In genomic region chr11:102975966-102976365, GRCm38 (mm10) we compare ENCODE assay signal across 14 mouse cellular contexts. TPM values are rescaled to one million over a fixed set of nuclear protein-coding genes. Genes with fewer than 3 reads are reported as not detected.
DNase-seq lines count a peak whose midpoint lies in the region; ATAC-seq and TF ChIP-seq lines count a peak whose summit lies in the region.
"Not testable (repeated sequence)": the region's sequence is repeated elsewhere in the genome, so short reads cannot be mapped to it uniquely, and the experiment has no call there.
"Had no signal": no experiment of that assay in that cellular context is flagged by ENCODE, and none has a peak within 500 bp of the region (broad histone marks: within the 10 kb centered on the region; RNA-seq: fewer than 3 reads in every experiment).

No protein-coding gene starts in this region.

- H3K36me3 ChIP-seq in ES-Bruce4 (ENCODE audit: control insufficient read depth, insufficient read depth, low read length, poor library complexity, severe bottlenecking); MEL (ENCODE audit: control insufficient read depth in 1 of 2, insufficient read depth in 2 of 2, low read length in 2 of 2); intestine, postnatal 0 days (ENCODE audit: control insufficient read depth, insufficient read depth); liver, postnatal 0 days (replicated peaks; ENCODE audit: insufficient read depth, low read length); testis, adult 2 months (ENCODE audit: control insufficient read depth, insufficient read depth, low read length): not testable (repeated sequence)

- not testable (repeated sequence) for ATAC-seq in intestine, postnatal 0 days; liver, postnatal 0 days

- WGBS in intestine, postnatal 0 days = 84% methylated on average over 9 of the region's 9 CpGs
- WGBS in liver, postnatal 0 days (ENCODE audit: insufficient replicate concordance) = 75% methylated on average over 9 of the region's 9 CpGs

- not testable (repeated sequence) for H3K27ac ChIP-seq in ES-Bruce4 (ENCODE audit: insufficient read depth, low read length); MEL (ENCODE audit: control insufficient read depth, low read depth, low read length); intestine, postnatal 0 days (ENCODE audit: low read depth, low read length); liver, postnatal 0 days (ENCODE audit: low read depth); testis, adult 2 months (ENCODE audit: control insufficient read depth, insufficient read depth, low read depth, low read length)

- H3K4me2 ChIP-seq in intestine, postnatal 0 days (replicated peaks; ENCODE audit: low read depth); liver, postnatal 0 days (ENCODE audit: low read depth, low read length): not testable (repeated sequence)

- H3K9ac ChIP-seq in ES-Bruce4 (ENCODE audit: low read depth, poor library complexity, severe bottlenecking); MEL (ENCODE audit: control insufficient read depth, low read depth, low read length, poor library complexity, severe bottlenecking); intestine, postnatal 0 days (ENCODE audit: low read depth, low read length); liver, postnatal 0 days (replicated peaks): not testable (repeated sequence)

- not testable (repeated sequence) for H3K79me2 ChIP-seq in MEL (ENCODE audit: control insufficient read depth, insufficient read depth, low read length, poor library complexity)

- H3K4me1 ChIP-seq in ES-Bruce4 (ENCODE audit: control insufficient read depth, insufficient read depth, low read length); MEL (ENCODE audit: control insufficient read depth in 1 of 2, insufficient read depth in 2 of 2, low read length in 2 of 2); intestine, postnatal 0 days (replicated peaks; ENCODE audit: control insufficient read depth, insufficient read depth, low read length); liver, postnatal 0 days (ENCODE audit: insufficient read depth); testis, adult 2 months (ENCODE audit: control insufficient read depth, insufficient read depth, low read length): not testable (repeated sequence)

- not testable (repeated sequence) for H3K9me3 ChIP-seq in ES-Bruce4 (replicated peaks; ENCODE audit: control insufficient read depth, insufficient read depth, low read length, poor library complexity, severe bottlenecking); MEL (replicated peaks; ENCODE audit: insufficient read depth, low read length); intestine, postnatal 0 days (ENCODE audit: control insufficient read depth); liver, postnatal 0 days (ENCODE audit: low read length)

- not testable (repeated sequence) for TF ChIP-seq EP300 in ES-Bruce4 (IDR thresholded peaks at IDR 0.05; ENCODE audit: insufficient read depth, low read depth, low read length); MEL (IDR thresholded peaks at IDR 0.05; ENCODE audit: low read depth in 1 of 2, low read length in 2 of 2); liver, postnatal 0 days (IDR thresholded peaks at IDR 0.05; ENCODE audit: low read depth)

- TF ChIP-seq POLR2A in ES-Bruce4 (IDR thresholded peaks at IDR 0.05; ENCODE audit: insufficient read depth, low read length); MEL (IDR thresholded peaks at IDR 0.05; ENCODE audit: control insufficient read depth in 1 of 2, insufficient read depth in 1 of 2, low read depth in 1 of 2, low read length in 2 of 2, poor library complexity in 1 of 2); testis, adult 2 months (IDR thresholded peaks at IDR 0.05; ENCODE audit: control insufficient read depth, low read depth, low read length): not testable (repeated sequence)

- H3K27me3 ChIP-seq in ES-Bruce4 (ENCODE audit: control insufficient read depth, insufficient read depth, low read length, poor library complexity, severe bottlenecking); MEL (ENCODE audit: control insufficient read depth in 1 of 2, insufficient read depth in 2 of 2, low read length in 2 of 2); intestine, postnatal 0 days (replicated peaks; ENCODE audit: control insufficient read depth, insufficient read depth, low read length); liver, postnatal 0 days (ENCODE audit: insufficient read depth, low read length); testis, adult 2 months (ENCODE audit: control insufficient read depth, insufficient read depth, low read length): not testable (repeated sequence)

- TF ChIP-seq RAD21 in MEL (IDR thresholded peaks at IDR 0.05; ENCODE audit: low read depth, low read length) = peak; percentile 40

- TF ChIP-seq CTCF in ES-Bruce4 (IDR thresholded peaks at IDR 0.05; ENCODE audit: low read depth, low read length) = peak; percentile 78
- TF ChIP-seq CTCF in MEL (IDR thresholded peaks at IDR 0.05 in 2 of 3, conservative IDR thresholded peaks at IDR 0.05 in 1 of 3; ENCODE audit: control insufficient read depth in 1 of 3, insufficient read depth in 1 of 3, low read depth in 2 of 3, low read length in 3 of 3, poor library complexity in 1 of 3, severe bottlenecking in 1 of 3) = peak; percentile 25 to 50 (median 50); a peak in 5 of 6 replicates
- TF ChIP-seq CTCF in intestine, postnatal 0 days (IDR thresholded peaks at IDR 0.05; ENCODE audit: low read depth) = 0 out of 2 replicates have a peak, but pooled peaks have one; percentile 14
- peak; percentile 30 for TF ChIP-seq CTCF in liver, postnatal 0 days (IDR thresholded peaks at IDR 0.05; ENCODE audit: low read depth)
- TF ChIP-seq CTCF in testis, adult 2 months (IDR thresholded peaks at IDR 0.05; ENCODE audit: control insufficient read depth, insufficient read depth, insufficient replicate concordance, low read depth, low read length) = peak; percentile 27; the same call in 1 of the 2 replicates

- DNase-seq in A20 (ENCODE audit: low read depth, low spot score) = peak; percentile 51
- DNase-seq in MEL (ENCODE audit: low read depth, low spot score) = peak; percentile 41
- peak; percentile 86 for DNase-seq in ZHBTc4 (ENCODE audit: low read depth, low spot score)
- DNase-seq in liver, postnatal 0 days = not testable (repeated sequence)

- not testable (repeated sequence) for H3K4me3 ChIP-seq in ES-Bruce4 (ENCODE audit: low read depth, low read length); MEL (ENCODE audit: control insufficient read depth in 1 of 2, insufficient read depth in 1 of 2, low read depth in 2 of 2, low read length in 2 of 2); intestine, postnatal 0 days (ENCODE audit: low read depth, low read length); liver, postnatal 0 days (ENCODE audit: low read depth, low read length); testis, adult 2 months (ENCODE audit: control insufficient read depth, low read depth, low read length)

TF ChIP-seq in MEL, 35 proteins besides CTCF, POLR2A, EP300 and RAD21:
- TF ChIP-seq SMC3 (IDR thresholded peaks at IDR 0.05; ENCODE audit: low read depth, low read length) = peak; percentile 41

RNA-seq across cellular contexts. Expression of gene C1ql1, which starts 29.5 kb away (rescaled TPM):
- polyA plus RNA-seq in ES-Bruce4 (2011; ENCODE audit: insufficient read depth, insufficient read length, low read depth, missing spikeins) = 4.8 and 5.9 TPM in 2 replicates
- not detected in 2 replicates for total RNA-seq in MEL (2012; rRNA removed)
- not detected for polyA plus RNA-seq in MEL (2012; ENCODE audit: insufficient read depth in 1 of 2, insufficient read length in 2 of 2, low read depth in 1 of 2, low replicate concordance in 2 of 2, missing spikeins in 1 of 2)
- 0.85 and 1.1 TPM in 2 replicates for polyA plus RNA-seq in intestine, postnatal 0 days (2015; fragmentation: Nextera tagmentation; extraction: Ambion mirVana)
- polyA plus RNA-seq in liver, postnatal 0 days (2015; fragmentation: Nextera tagmentation; extraction: Ambion mirVana) = 0.12 TPM in 1 of 2 replicates, not detected in the other
- polyA plus RNA-seq in testis, adult 2 months (2012; rRNA removed) = 0.77 and 0.80 TPM in 2 replicates
- total RNA-seq: common myeloid progenitor, adult 5-6 weeks; gastrocnemius, adult 2 months; heart, adult 8-10 months; heart, postnatal 25 days; hematopoietic stem cell, adult 5-6 weeks had no signal
- polyA plus RNA-seq: activated CD4-positive, CD25-positive, alpha-beta regulatory T cell, adult 4 months; heart, postnatal 0 days had no signal

RNA-seq across cellular contexts. Expression of gene Kif18b, which starts 51.0 kb away (rescaled TPM):
- polyA plus RNA-seq in ES-Bruce4 (2011; ENCODE audit: insufficient read depth, insufficient read length, low read depth, missing spikeins) = 72.3 and 75.4 TPM in 2 replicates
- total RNA-seq in MEL (2012; rRNA removed) = 36.1 and 40.8 TPM in 2 replicates
- polyA plus RNA-seq in MEL (2012; ENCODE audit: insufficient read depth in 1 of 2, insufficient read length in 2 of 2, low read depth in 1 of 2, low replicate concordance in 2 of 2, missing spikeins in 1 of 2) = 100 to 1,000 TPM in 1 of 2 experiments, 10 to 100 TPM in 1; 45.7 to 116 TPM
- polyA plus RNA-seq in intestine, postnatal 0 days (2015; fragmentation: Nextera tagmentation; extraction: Ambion mirVana) = 0.88 and 1.1 TPM in 2 replicates
- polyA plus RNA-seq in liver, postnatal 0 days (2015; fragmentation: Nextera tagmentation; extraction: Ambion mirVana) = 3.2 and 3.4 TPM in 2 replicates
- 25.9 and 26.7 TPM in 2 replicates for polyA plus RNA-seq in testis, adult 2 months (2012; rRNA removed)
- total RNA-seq: gastrocnemius, adult 2 months had no signal

RNA-seq across cellular contexts. Expression of gene Nmt1, which starts 52.0 kb away (rescaled TPM):
- 101 TPM in 2 replicates for polyA plus RNA-seq in ES-Bruce4 (2011; ENCODE audit: insufficient read depth, insufficient read length, low read depth, missing spikeins)
- 70.5 and 85.1 TPM in 2 replicates for total RNA-seq in MEL (2012; rRNA removed)
- 100 to 1,000 TPM in 1 of 2 experiments, 10 to 100 TPM in 1; 29.8 to 147 TPM for polyA plus RNA-seq in MEL (2012; ENCODE audit: insufficient read depth in 1 of 2, insufficient read length in 2 of 2, low read depth in 1 of 2, low replicate concordance in 2 of 2, missing spikeins in 1 of 2)
- 58.4 and 63.1 TPM in 2 replicates for polyA plus RNA-seq in intestine, postnatal 0 days (2015; fragmentation: Nextera tagmentation; extraction: Ambion mirVana)
- 37.5 and 37.7 TPM in 2 replicates for polyA plus RNA-seq in liver, postnatal 0 days (2015; fragmentation: Nextera tagmentation; extraction: Ambion mirVana)
- 97.3 and 100 TPM in 2 replicates for polyA plus RNA-seq in testis, adult 2 months (2012; rRNA removed)

RNA-seq across cellular contexts. Expression of gene Dcakd, which starts 52.2 kb away (rescaled TPM):
- 120 and 134 TPM in 2 replicates for polyA plus RNA-seq in ES-Bruce4 (2011; ENCODE audit: insufficient read depth, insufficient read length, low read depth, missing spikeins)
- 15.6 and 16.2 TPM in 2 replicates for total RNA-seq in MEL (2012; rRNA removed)
- 100 to 1,000 TPM in 1 of 2 experiments, 10 to 100 TPM in 1; 82.3 to 112 TPM for polyA plus RNA-seq in MEL (2012; ENCODE audit: insufficient read depth in 1 of 2, insufficient read length in 2 of 2, low read depth in 1 of 2, low replicate concordance in 2 of 2, missing spikeins in 1 of 2)
- 40.4 and 45.9 TPM in 2 replicates for polyA plus RNA-seq in intestine, postnatal 0 days (2015; fragmentation: Nextera tagmentation; extraction: Ambion mirVana)
- 32.3 and 32.5 TPM in 2 replicates for polyA plus RNA-seq in liver, postnatal 0 days (2015; fragmentation: Nextera tagmentation; extraction: Ambion mirVana)
- 24.0 and 26.8 TPM in 2 replicates for polyA plus RNA-seq in testis, adult 2 months (2012; rRNA removed)

Comparison
In these comparisons a context has a peak if more than half of its experiments do, and no peak if none do; other contexts are left out.
1. CTCF ChIP-seq: peak in every context shown above with its lines; median percentile 78 in ES-Bruce4; 50 in MEL; 30 in liver, postnatal 0 days; 27 in testis, adult 2 months; 14 in intestine, postnatal 0 days.